ENCODE assay signal across 8 mouse cellular contexts in genomic region chr5:129908242-129908965, GRCm38 (mm10). TPM values are rescaled to one million over a fixed set of nuclear protein-coding genes. Genes with fewer than 3 reads are reported as not detected.
A peak's percentile ranks its signal among the peaks of the same experiment; 100 is the strongest.
DNase-seq lines count a peak whose midpoint lies in the region; ATAC-seq lines count a peak whose summit lies in the region.

Nupr1l (plus strand) TSS chr5:129908540.

- H3K27ac ChIP-seq in embryonic facial prominence, embryonic 10.5 days (replicated peaks): peak within 1 kb of the TSS; percentile 92
- peak within 1 kb of the TSS; percentile 83 for H3K27ac ChIP-seq in intestine, embryonic 16.5 days (ENCODE audit: low read length)

- H3K4me1 ChIP-seq in embryonic facial prominence, embryonic 10.5 days: peaks cover 9% of the 10 kb centered on the region
- peaks cover 5% of the 10 kb centered on the region; the same call in 1 of the 2 replicates for H3K4me1 ChIP-seq in intestine, embryonic 16.5 days (ENCODE audit: control insufficient read depth, insufficient read depth, low read length)

- ATAC-seq in intestine, embryonic 16.5 days: peak; percentile 99

- H3K27me3 ChIP-seq in embryonic facial prominence, embryonic 10.5 days (replicated peaks; ENCODE audit: low read depth, poor library complexity, severe bottlenecking): peaks cover 12% of the 10 kb centered on the region
- no peaks in the 10 kb centered on the region for H3K27me3 ChIP-seq in intestine, embryonic 16.5 days (replicated peaks; ENCODE audit: control insufficient read depth, insufficient read depth, low read length)

- under 1% methylated on average over 63 of the region's 63 CpGs for WGBS in embryonic facial prominence, embryonic 10.5 days
- WGBS in intestine, embryonic 16.5 days: under 1% methylated on average over 63 of the region's 63 CpGs

- no peaks in the 10 kb centered on the region; the same call in 1 of the 2 replicates for H3K36me3 ChIP-seq in embryonic facial prominence, embryonic 10.5 days (replicated peaks)
- H3K36me3 ChIP-seq in intestine, embryonic 16.5 days (ENCODE audit: control insufficient read depth, insufficient read depth, low read length): no peaks in the 10 kb centered on the region

- peak within 1 kb of the TSS; percentile 80 for H3K9ac ChIP-seq in intestine, embryonic 16.5 days (ENCODE audit: low read depth, low read length)

- peak within 1 kb of the TSS; percentile 80 for H3K4me3 ChIP-seq in embryonic facial prominence, embryonic 10.5 days
- peak within 1 kb of the TSS; percentile 82 for H3K4me3 ChIP-seq in intestine, embryonic 16.5 days (ENCODE audit: low read length)

- H3K9me3 ChIP-seq in embryonic facial prominence, embryonic 10.5 days: no peaks in the 10 kb centered on the region
- no peaks in the 10 kb centered on the region for H3K9me3 ChIP-seq in intestine, embryonic 16.5 days (ENCODE audit: control insufficient read depth, low read length)

- intact Hi-C loops in left cerebral cortex, postnatal 25 days (cut with DNase I): no loop called here

- H3K4me2 ChIP-seq in intestine, embryonic 16.5 days (ENCODE audit: low read depth, low read length): peak within 1 kb of the TSS; percentile 90

- DNase-seq in adrenal gland, postnatal 14 days: peak; percentile 95
- DNase-seq in embryonic facial prominence, embryonic 10.5 days (ENCODE audit: low spot score): peak; percentile 97
- DNase-seq in gonadal fat pad, adult 2 months (ENCODE audit: low read depth): no peak
- peak; percentile 87 to 93 for DNase-seq in left cerebral cortex, postnatal 25 days (ENCODE audit: low spot score in 2 of 2)
- DNase-seq in mesoderm, embryonic 11.5 days (ENCODE audit: low read depth, low spot score): peak; percentile 96
- peak; percentile 88 for DNase-seq in right cerebral cortex, postnatal 25 days
- DNase-seq in urinary bladder, postnatal 36 days (ENCODE audit: low spot score in 2 of 2): peak; percentile 82 to 91

RNA-seq across cellular contexts. Expression of gene Nupr1l, which starts in this region (rescaled TPM):
- total RNA-seq in adrenal gland, postnatal 14 days (2021): 4.3 and 5.9 TPM in 2 replicates
- polyA plus RNA-seq in embryonic facial prominence, embryonic 10.5 days (2016; fragmentation: Nextera tagmentation; extraction: Ambion mirVana): 3.5 and 3.7 TPM in 2 replicates
- 36.7 and 41.6 TPM in 2 replicates for polyA plus RNA-seq in gonadal fat pad, adult 2 months (2012; rRNA removed)
- polyA plus RNA-seq in intestine, embryonic 16.5 days (2015; fragmentation: Nextera tagmentation; extraction: Ambion mirVana): 2.1 and 2.3 TPM in 2 replicates
- 1 to 10 TPM; 1.3 to 3.2 TPM for total RNA-seq in left cerebral cortex, postnatal 25 days (2021)
